Mouse (Mus musculus) midbrain, embryonic 13.5 days (tissue): ENCODE measurements around the gene Msantd3. TPM values are rescaled to one million over a fixed set of nuclear protein-coding genes. Genes with fewer than 3 reads are reported as not detected.
A peak's percentile ranks its signal among the peaks of the same experiment; 100 is the strongest.

Experiments
- ATAC-seq: fragments of 200-750 bp; cut with Nextera tagmentation; 2 replicates; pipeline ENCODE4 v1.8.0; 2017; ENCODE audit warnings: mild to moderate bottlenecking, moderate TSS enrichment, moderate library complexity
- H3K27ac ChIP-seq: fragments of 300-500 bp; sonication (generic); 2 replicates; pipeline ENCODE4 v1.5.1; 2015; ENCODE audit warnings: inconsistent platforms, mild to moderate bottlenecking, moderate library complexity
- H3K27me3 ChIP-seq: fragments of 300-500 bp; sonication (generic); 2 replicates; pipeline ENCODE4 v1.6.1; 2015; ENCODE audit warnings: mild to moderate bottlenecking, inconsistent platforms
- H3K36me3 ChIP-seq: fragments of 300-500 bp; sonication (generic); 2 replicates; pipeline ENCODE4 v1.6.1; 2015; ENCODE audit warnings: mild to moderate bottlenecking, inconsistent platforms
- H3K4me1 ChIP-seq: fragments of 300-500 bp; sonication (generic); replicated peaks from 2 replicates; pipeline ENCODE4 v1.6.1; 2015; ENCODE audit warnings: inconsistent platforms
- H3K4me2 ChIP-seq: fragments of 300-500 bp; sonication (generic); replicated peaks from 2 replicates; pipeline ENCODE4 v1.6.1; 2015; ENCODE audit warnings: moderate library complexity, mild to moderate bottlenecking, inconsistent platforms
- H3K4me3 ChIP-seq: fragments of 300-500 bp; sonication (generic); replicated peaks from 2 replicates; pipeline ENCODE4 v1.5.1; 2015; ENCODE audit warnings: mild to moderate bottlenecking, inconsistent platforms
- H3K9ac ChIP-seq: fragments of 300-500 bp; sonication (generic); replicated peaks from 2 replicates; pipeline ENCODE4 v1.6.1; 2015; ENCODE audit warnings: mild to moderate bottlenecking, inconsistent platforms
- H3K9me3 ChIP-seq: fragments of 300-500 bp; sonication (generic); 2 replicates; pipeline ENCODE4 v1.6.1; 2016; ENCODE audit warnings: mild to moderate bottlenecking, inconsistent platforms
- WGBS: fragments of 180-500 bp; shearing (Covaris S2); methylation state at CpG from one replicate; pipeline ENCODE4 v1.1.7; 2015; 5-methylcytosine and 5-hydroxymethylcytosine counted together
- polyA plus RNA-seq: library from polyadenylated mRNA; unstranded; fragments of >200 nt; fragmentation: Nextera tagmentation; extraction: Ambion mirVana; gene quantifications from 2 replicates; pipeline ENCODE4 v1.2.1, GENCODE M21; 2015

Msantd3 gene
- polyA plus RNA-seq, 1 experiment from 2014 or later: 50.3 TPM

GRCm38 (mm10) chr4:48561824-48562223, 22.1 kb downstream of the Msantd3 start:
- ATAC-seq: no peak
- Histone ChIP-seq H3K27ac (no peak overlapping the region), H3K9ac (no peak overlapping the region), H3K27me3 (no peaks in the 10 kb centered on the region), H3K36me3 (peaks cover 54% of the 10 kb centered on the region), H3K9me3 (no peaks in the 10 kb centered on the region), H3K4me1 (0 out of 2 replicates have a peak, but pooled peaks cover 2% of the 10 kb centered on the region), H3K4me3 (no peak overlapping the region), H3K4me2 (no peak overlapping the region)
- WGBS: 89% methylated on average over 8 of the region's 8 CpGs

- ATAC-seq: no peak
- H3K4me3 ChIP-seq: no peak overlapping the region
- no peaks in the 10 kb centered on the region for H3K4me1 ChIP-seq
Observed at GRCm38 (mm10) chr4:48564962-48565361, 25.2 kb downstream of the Msantd3 start.

GRCm38 (mm10) chr4:48576361-48576760, 36.6 kb downstream of the Msantd3 start:
- Histone ChIP-seq H3K36me3 (no peaks in the 10 kb centered on the region), H3K27ac (no peak overlapping the region), H3K9ac (no peak overlapping the region), H3K27me3 (no peaks in the 10 kb centered on the region), H3K4me2 (no peak overlapping the region), H3K4me1 (peaks cover 16% of the 10 kb centered on the region), H3K9me3 (no peaks in the 10 kb centered on the region), H3K4me3 (no peak overlapping the region)
- no peak for ATAC-seq
- 82% methylated on average over 7 of the region's 7 CpGs for WGBS

More at GRCm38 (mm10) chr4:48564962-48565361, 25.2 kb downstream of the Msantd3 start:
- no peak overlapping the region for H3K4me2 ChIP-seq
- H3K9ac ChIP-seq: no peak overlapping the region
- H3K36me3 ChIP-seq: peaks cover 37% of the 10 kb centered on the region
- H3K27ac ChIP-seq: no peak overlapping the region
- H3K27me3 ChIP-seq: no peaks in the 10 kb centered on the region
- no peaks in the 10 kb centered on the region for H3K9me3 ChIP-seq

- H3K27me3 ChIP-seq: no peaks in the 10 kb centered on the region
- WGBS: 94% methylated on average over 1 of the region's 1 CpGs
Observed at GRCm38 (mm10) chr4:48577831-48578230, 38.1 kb downstream of the Msantd3 start.

GRCm38 (mm10) chr4:48578399-48578798, 38.7 kb downstream of the Msantd3 start:
- Histone ChIP-seq H3K9me3 (no peaks in the 10 kb centered on the region), H3K36me3 (no peaks in the 10 kb centered on the region), H3K4me2 (no peak overlapping the region), H3K27ac (no peak overlapping the region), H3K4me3 (no peak overlapping the region), H3K4me1 (peaks cover 30% of the 10 kb centered on the region), H3K27me3 (no peaks in the 10 kb centered on the region), H3K9ac (no peak overlapping the region)
- WGBS: 61% methylated on average over 4 of the region's 4 CpGs
- no peak for ATAC-seq

More at GRCm38 (mm10) chr4:48577831-48578230, 38.1 kb downstream of the Msantd3 start:
- H3K4me2 ChIP-seq: no peak overlapping the region
- H3K4me1 ChIP-seq: peaks cover 24% of the 10 kb centered on the region
- no peaks in the 10 kb centered on the region for H3K36me3 ChIP-seq
- H3K27ac ChIP-seq: no peak overlapping the region
- H3K4me3 ChIP-seq: no peak overlapping the region
- ATAC-seq: no peak
- no peak overlapping the region for H3K9ac ChIP-seq
- no peaks in the 10 kb centered on the region for H3K9me3 ChIP-seq

- 60% methylated on average over 6 of the region's 6 CpGs for WGBS
- ATAC-seq: no peak
Observed at GRCm38 (mm10) chr4:48579475-48580110, 39.9 kb downstream of the Msantd3 start.

GRCm38 (mm10) chr4:48581201-48581600, 41.5 kb downstream of the Msantd3 start:
- Histone ChIP-seq H3K27me3 (no peaks in the 10 kb centered on the region), H3K9me3 (no peaks in the 10 kb centered on the region), H3K4me1 (peaks cover 38% of the 10 kb centered on the region), H3K4me2 (no peak overlapping the region), H3K9ac (no peak overlapping the region), H3K4me3 (no peak overlapping the region), H3K36me3 (no peaks in the 10 kb centered on the region), H3K27ac (peak overlapping the region; percentile 69)
- 6% methylated on average over 2 of the region's 2 CpGs for WGBS
- ATAC-seq: 0 out of 2 replicates have a peak, but pooled peaks have one; percentile 0

More at GRCm38 (mm10) chr4:48579475-48580110, 39.9 kb downstream of the Msantd3 start:
- H3K36me3 ChIP-seq: no peaks in the 10 kb centered on the region
- H3K4me1 ChIP-seq: peaks cover 38% of the 10 kb centered on the region
- no peak overlapping the region for H3K4me3 ChIP-seq
- H3K4me2 ChIP-seq: no peak overlapping the region
- H3K9me3 ChIP-seq: no peaks in the 10 kb centered on the region
- no peak overlapping the region for H3K9ac ChIP-seq
- no peaks in the 10 kb centered on the region for H3K27me3 ChIP-seq
- H3K27ac ChIP-seq: no peak overlapping the region

GRCm38 (mm10) chr4:48581993-48582392, 42.3 kb downstream of the Msantd3 start:
- peak overlapping the region; percentile 69 for H3K27ac ChIP-seq
- H3K27me3 ChIP-seq: no peaks in the 10 kb centered on the region
- 56% methylated on average over 2 of the region's 3 CpGs for WGBS
- ATAC-seq: no peak
- H3K9ac ChIP-seq: no peak overlapping the region
- H3K9me3 ChIP-seq: no peaks in the 10 kb centered on the region
- no peaks in the 10 kb centered on the region for H3K36me3 ChIP-seq
- H3K4me3 ChIP-seq: no peak overlapping the region
- H3K4me2 ChIP-seq: no peak overlapping the region
- peaks cover 42% of the 10 kb centered on the region for H3K4me1 ChIP-seq

GRCm38 (mm10) chr4:48582941-48583340, 43.2 kb downstream of the Msantd3 start:
- Histone ChIP-seq H3K4me2 (no peak overlapping the region), H3K9ac (no peak overlapping the region), H3K4me1 (peaks cover 50% of the 10 kb centered on the region), H3K27me3 (no peaks in the 10 kb centered on the region), H3K4me3 (no peak overlapping the region), H3K27ac (peak overlapping the region; percentile 35; the same call in 1 of the 2 replicates), H3K36me3 (no peaks in the 10 kb centered on the region), H3K9me3 (no peaks in the 10 kb centered on the region)
- no peak for ATAC-seq
- WGBS: 21% methylated on average over 2 of the region's 2 CpGs

GRCm38 (mm10) chr4:48584421-48585240, 44.9 kb downstream of the Msantd3 start, which contains the start of gene Tmeff1:
Tmeff1 (plus strand) TSS chr4:48585174.
- ATAC-seq: peak; percentile 85
- Histone ChIP-seq H3K4me3 (peak within 1 kb of the TSS; percentile 97), H3K27ac (peak within 1 kb of the TSS; percentile 100), H3K9ac (peak within 1 kb of the TSS; percentile 99), H3K9me3 (no peaks in the 10 kb centered on the region), H3K36me3 (no peaks in the 10 kb centered on the region), H3K4me1 (peaks cover 60% of the 10 kb centered on the region), H3K27me3 (no peaks in the 10 kb centered on the region), H3K4me2 (peak within 1 kb of the TSS; percentile 80)
- under 1% methylated on average over 39 of the region's 64 CpGs for WGBS

- H3K4me3 ChIP-seq: peak overlapping the region; percentile 97
- WGBS: under 1% methylated on average over 73 of the region's 92 CpGs
- no peaks in the 10 kb centered on the region for H3K36me3 ChIP-seq
- peak; percentile 82 for ATAC-seq
- H3K4me1 ChIP-seq: peaks cover 64% of the 10 kb centered on the region
- no peaks in the 10 kb centered on the region for H3K9me3 ChIP-seq
- H3K27me3 ChIP-seq: no peaks in the 10 kb centered on the region
- H3K9ac ChIP-seq: peak overlapping the region; percentile 99
- peak overlapping the region; percentile 80 for H3K4me2 ChIP-seq
- peak overlapping the region; percentile 100 for H3K27ac ChIP-seq
Observed at GRCm38 (mm10) chr4:48585241-48586098, 45.7 kb downstream of the Msantd3 start.
